Mouse (Mus musculus) embryo, embryonic 10 days (tissue): ENCODE measurements around the gene Cebpb.
"Not testable (repeated sequence)": the region's sequence is repeated elsewhere in the genome, so short reads cannot be mapped to it uniquely, and the experiment has no call there.

Experiments
- DNase-seq: peaks from one replicate; pipeline ENCODE4 v3.0.0-alpha.2; 2015; ENCODE audit warnings: low spot score

Cebpb gene

GRCm38 (mm10) chr2:167688498-167689451 is at the start of gene Cebpb:
Gene Cebpb (plus strand): TSS chr2:167688915.
- DNase-seq: peak; percentile 73

DNA sequence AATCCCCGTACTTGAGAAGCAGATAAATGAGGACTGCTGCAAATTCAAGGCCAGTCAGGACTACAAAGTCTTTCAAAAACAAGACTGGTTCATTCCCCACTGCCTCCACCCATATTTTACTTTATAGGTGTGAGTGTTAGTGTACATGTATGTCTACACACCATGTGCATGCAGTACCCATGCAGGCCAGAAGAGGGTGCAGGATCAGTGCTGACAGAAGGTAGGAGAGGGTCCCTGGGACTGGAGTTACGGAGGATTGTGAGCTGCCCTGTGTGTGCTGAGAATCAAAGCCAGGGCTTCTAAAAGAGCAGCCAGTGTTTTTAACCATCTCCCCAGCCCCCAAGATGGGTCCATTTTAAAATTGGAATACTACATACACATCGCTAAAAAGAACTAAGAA is 48.4 kb upstream of the Cebpb start:
- peak; percentile 47 for DNase-seq

DNA sequence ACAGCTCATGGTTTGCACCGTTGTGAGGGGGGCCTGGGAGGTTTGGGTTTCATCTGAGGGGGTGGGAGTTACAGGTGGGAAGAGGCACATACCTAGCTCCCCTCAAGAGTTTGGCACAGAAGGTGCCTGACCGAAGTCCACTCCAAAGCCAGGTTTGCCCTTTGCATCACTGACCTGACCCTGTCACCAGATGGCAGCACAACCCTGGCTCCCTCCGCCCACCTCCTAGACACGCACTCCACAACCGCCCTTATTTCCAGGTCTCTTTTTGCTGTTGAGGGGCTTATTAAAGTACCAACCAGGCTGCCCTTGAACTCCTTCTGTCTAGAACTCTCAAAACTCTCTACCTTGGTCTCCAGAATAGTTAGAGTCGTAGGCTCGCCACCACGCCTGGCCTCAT is 47.4 kb upstream of the Cebpb start:
- peak; percentile 63 for DNase-seq

GRCm38 (mm10) chr2:167642164-167642563 is 46.6 kb upstream of the Cebpb start:
- DNase-seq: no peak

GRCm38 (mm10) chr2:167643356-167644052 is 45.2 kb upstream of the Cebpb start:
- DNase-seq: not testable (repeated sequence)

DNA sequence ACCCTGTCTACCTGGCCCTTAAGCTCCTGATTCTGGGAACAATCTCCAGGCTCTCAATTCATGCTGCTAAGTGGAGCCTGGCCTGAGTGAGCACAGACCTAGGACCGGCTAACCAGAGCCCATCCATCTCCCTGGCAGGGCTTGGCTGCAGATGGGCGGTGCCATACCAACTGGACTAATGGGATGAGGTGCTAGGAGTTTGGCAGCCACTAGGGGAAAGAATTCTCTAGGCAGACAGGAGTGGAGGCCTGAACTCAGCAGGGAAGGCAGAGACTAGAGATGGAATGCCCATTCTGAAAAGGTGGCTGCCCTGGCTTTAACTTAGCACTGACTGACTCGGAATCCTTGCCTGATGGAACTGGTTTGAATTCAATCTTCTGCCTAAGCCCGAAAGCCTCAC is 42.3 kb upstream of the Cebpb start:
- DNase-seq: peak; percentile 44

DNA sequence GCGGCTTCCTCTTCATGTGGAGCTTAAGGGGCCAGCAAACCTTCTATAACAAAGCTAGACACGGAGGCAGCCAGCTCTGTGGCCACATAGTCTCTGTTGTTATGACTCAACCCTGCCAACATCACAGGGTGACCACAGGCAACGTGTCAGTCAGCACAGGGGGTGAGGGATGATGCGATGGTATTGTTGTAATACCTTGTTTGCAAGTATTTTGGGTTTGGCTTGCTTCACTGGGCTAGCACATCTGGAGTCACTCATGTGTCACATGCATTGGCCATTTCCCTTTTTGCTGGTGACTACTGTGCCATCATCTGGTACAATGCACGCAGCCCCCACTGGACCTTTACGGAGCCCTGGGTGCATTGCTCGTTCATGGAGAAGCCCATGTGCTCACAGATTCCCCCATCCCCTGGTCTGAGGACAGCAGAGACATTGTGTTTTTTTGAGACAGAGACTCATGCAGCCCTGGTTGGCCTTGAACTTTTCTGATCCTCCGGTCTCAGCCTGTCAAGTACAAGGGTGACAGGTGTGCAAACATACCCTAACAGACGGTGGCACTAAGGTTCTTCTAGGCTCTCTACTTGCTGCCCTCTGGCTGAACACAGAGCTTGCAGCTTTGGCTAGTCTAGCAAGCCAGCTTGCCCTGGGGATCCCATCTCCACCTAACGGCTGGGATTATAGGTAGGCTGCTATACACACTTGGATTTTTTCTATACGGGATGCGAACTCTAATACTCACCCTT is 39.3 kb upstream of the Cebpb start:
- DNase-seq: no peak

DNA sequence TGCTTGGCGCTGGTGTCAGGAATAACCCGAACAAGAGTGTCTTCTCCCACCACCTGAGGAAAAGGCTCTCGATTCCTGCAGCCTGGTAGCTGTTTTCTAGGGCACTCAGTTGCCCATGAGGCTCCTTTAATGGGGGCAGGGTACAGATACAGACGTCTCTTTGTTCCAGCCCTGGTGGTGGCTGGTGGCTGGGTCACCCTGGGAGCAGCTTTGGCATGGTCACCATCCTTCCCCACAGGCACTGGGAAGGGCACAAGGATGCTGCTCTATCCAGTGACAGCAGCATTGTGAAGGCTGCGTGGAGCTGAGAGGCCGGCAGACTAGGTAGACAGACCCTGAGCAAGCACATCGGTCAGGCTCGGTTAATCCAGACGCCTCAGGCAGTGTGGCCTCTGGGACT is 37.1 kb upstream of the Cebpb start:
- DNase-seq: no peak

GRCm38 (mm10) chr2:167652694-167653093 is 36.0 kb upstream of the Cebpb start:
- DNase-seq: no peak

DNA sequence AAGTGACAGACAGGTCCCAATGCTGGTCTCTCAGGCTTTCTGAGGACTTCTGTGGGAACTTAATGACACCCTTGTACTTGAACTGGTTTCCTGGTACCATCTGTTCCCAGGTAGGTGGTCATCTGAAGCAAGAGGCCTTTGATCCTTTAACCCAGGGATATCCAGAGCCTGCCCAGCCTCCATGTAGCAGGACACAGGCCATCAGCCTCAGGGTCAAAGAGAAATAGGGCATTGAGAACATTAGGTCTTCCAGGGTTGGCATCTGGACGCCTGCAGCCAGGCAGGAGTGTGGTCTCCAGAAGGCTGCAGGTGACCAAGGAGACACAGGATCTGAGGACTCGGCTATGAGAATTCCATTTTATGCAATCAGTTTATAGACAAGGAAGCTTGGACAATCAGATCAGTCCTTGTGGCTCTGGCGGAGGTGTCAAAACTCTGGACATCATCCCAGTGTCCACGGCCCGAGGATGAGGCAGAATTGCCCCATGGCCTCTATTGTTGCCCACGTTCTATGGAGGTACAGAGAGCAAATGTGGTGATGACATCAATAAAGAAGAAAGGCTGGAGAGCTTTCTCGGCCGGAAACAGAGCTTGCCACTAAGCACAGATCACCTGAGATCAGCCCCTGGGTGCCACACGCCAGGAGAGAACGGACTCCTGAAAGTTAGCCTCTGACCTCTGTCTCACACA is 33.7 kb upstream of the Cebpb start:
- no peak for DNase-seq

DNA sequence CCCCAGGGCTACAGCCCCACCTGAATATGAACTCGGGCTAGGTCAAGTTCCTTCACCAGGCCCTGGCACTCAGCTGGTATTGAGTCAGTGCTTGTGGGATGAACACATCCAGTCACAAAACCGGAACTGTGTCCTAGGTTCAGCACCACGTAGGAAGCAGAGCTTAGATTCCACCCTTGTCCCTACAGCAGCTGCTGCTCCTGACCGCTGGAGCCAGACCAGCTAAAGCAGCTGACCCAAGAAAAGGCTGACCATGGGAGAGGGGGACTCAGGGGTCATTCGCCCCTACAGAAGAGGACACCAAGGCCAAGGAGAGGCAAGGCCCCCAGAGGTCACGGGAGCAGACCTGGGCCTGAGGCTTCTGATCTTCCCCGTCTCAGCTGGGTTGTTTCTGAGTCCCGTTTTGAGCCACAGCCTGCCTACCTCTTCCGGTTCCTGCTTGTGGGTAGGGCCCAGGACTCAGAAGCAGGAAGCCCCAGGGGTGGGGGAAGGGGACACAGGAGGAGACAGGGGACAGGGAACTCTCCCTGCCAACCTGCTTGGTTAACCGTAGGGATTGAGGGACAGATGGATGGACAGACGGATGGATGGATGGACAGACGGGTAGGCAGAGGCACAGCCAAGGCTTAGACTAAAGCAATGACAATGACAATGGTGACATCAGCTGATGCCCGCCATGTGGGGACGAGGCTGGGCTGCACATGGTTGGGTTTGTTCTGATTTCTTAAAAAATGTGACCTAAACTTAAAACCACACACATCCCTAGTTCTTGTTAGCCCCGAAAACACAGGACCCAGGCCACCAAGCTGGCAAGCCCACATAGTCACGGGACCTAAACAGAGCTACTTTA is 31.9 kb upstream of the Cebpb start:
- DNase-seq: no peak

DNA sequence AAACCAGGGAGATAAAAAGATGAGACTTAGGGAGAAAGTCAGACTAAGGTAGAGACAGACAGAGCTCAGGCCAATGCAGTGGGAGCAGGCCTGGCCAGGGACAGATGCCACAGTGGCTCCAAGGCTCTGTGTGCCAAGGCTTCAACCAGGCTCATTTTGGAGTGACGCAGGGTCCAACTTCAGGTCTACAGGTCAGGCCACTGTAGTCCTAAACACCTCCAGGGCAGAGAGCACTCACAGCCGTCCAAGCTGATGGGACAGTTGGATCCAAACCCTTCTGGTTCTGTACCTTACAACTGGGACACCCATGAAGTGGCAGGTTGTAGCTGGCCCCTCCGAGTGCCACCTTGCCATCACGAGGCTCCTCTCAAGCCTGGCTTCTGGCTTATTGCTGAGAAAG is 30.7 kb upstream of the Cebpb start:
- DNase-seq: no peak

- no peak for DNase-seq
Measured at GRCm38 (mm10) chr2:167658712-167659111, 30.0 kb upstream of the Cebpb start.

- peak; percentile 46 for DNase-seq
Measured at GRCm38 (mm10) chr2:167659177-167659846, 29.4 kb upstream of the Cebpb start.

DNA sequence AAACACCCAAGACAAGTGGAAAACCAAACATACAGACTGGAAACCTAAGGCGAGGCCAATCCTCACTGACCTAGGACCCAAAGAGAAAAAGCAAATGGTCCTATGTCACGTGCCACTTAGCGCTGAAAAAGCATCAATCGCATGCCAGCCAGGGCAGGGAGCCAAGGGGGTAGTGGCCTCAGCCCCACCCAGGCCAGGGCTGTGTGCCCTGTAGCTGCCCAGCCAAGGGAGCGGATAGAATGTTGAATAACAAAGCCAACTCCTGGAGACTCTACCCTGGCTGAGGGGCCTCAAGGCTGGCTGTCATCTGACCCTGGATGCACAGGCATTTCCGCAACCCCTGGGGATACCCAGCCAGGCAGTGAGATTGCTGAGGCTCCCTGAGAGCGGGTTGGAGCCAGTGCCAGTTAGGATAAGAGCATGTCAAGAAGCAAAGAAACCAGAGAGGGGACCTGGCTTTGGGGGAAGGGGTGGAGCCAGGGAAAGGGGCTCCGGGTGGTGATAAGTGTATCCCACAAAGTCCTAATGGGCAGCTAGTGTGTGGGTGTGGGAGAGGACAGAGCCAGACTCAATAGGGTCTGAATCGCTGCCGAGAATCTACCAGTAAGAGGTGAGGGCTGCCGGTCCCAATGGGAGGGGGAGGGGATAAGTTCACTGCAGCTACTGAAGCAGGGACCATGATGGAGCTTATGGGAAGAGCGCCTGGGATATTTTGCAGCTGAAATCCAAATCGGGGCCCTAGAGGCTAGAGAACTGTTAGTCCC is 28.7 kb upstream of the Cebpb start:
- peak; percentile 22 for DNase-seq

DNA sequence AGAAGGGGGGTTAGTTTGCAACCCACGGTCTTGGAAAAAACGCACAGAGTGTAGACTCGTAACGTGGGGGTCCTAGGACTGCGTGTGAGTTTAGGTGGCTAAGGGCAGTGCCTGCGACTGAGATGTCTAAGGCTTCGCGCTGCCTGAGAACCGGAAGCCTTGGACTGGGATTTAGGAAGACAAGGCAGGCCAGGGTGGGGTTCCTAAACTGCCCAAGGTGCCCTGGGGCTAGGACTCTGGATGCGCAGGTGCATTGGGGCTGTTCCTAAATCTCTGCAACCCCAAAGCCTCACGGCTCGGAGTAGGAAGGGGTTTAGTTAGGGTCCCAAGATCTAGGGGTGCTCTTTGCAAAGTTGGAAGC is 28.1 kb upstream of the Cebpb start:
- peak; percentile 55 for DNase-seq

- peak; percentile 94 for DNase-seq
Measured at GRCm38 (mm10) chr2:167661270-167662203, 27.2 kb upstream of the Cebpb start, which contains the start of gene Gm20431. Gene Gm20431 (minus strand): TSS chr2:167661496.

- DNase-seq: no peak
Measured at GRCm38 (mm10) chr2:167662713-167663112, 26.0 kb upstream of the Cebpb start.
